Mouse (Mus musculus): ENCODE data around the gene Cic. TPM values are rescaled to one million over a fixed set of nuclear protein-coding genes. Genes with fewer than 3 reads are reported as not detected.
"Not testable (repeated sequence)": the region's sequence is repeated elsewhere in the genome, so short reads cannot be mapped to it uniquely, and the experiment has no call there.

Gene Cic
- polyA plus RNA-seq, 1 experiment, result 54.4 TPM

- no peak for DNase-seq (ENCODE audit: low read depth)
These were observed 24.1 kb upstream of the Cic start for GRCm38 (mm10) chr7:25243361-25243760.

DNA sequence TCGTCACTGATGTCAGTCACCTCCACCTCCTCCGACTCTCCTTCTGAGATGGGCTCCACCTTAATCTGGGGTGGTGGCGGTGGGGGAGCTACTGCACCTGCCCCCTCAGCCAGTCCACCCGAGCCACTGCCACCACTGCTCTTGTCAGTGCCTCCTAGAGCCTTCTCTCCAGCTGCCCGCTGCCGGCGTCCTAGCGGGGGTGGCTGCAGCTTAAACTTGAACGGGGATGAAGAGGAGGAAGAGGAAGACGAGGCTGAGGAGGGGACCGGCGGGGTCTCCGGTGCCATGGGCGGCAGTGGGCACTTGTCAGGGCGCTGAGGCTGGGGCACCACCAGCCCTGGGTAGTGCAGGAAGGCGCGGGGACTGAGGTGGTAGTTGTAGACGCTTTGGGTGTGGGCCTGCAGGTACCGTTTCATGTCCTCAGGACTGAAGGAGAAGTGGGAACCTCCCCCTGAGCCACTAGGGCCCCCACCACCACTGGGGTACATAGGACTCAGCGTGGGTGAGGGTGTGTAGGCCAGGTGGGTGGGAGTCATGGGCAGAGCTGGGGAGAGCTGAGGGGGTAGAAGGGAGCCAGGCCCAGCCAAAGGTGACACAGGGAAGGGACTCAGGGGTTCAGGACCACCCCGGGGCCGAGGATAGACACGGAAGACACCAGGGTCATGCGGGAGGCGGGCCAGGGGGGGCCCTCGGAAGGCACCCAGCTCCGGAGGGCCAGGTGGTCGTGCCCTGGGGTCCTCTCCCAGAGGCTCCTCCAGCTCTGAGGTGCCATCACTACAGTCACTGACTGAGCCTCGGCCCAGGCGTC lies 22.7 kb upstream of the Cic start:
- DNase-seq (ENCODE audit: low read depth), result no peak

GRCm38 (mm10) chr7:25246079-25246758 lies 21.3 kb upstream of the Cic start:
- no peak for DNase-seq (ENCODE audit: low read depth)

GRCm38 (mm10) chr7:25246759-25247137 lies 20.8 kb upstream of the Cic start:
- no peak for DNase-seq (ENCODE audit: low read depth)

- DNase-seq (ENCODE audit: low read depth), result no peak
These were observed 20.0 kb upstream of the Cic start for GRCm38 (mm10) chr7:25247498-25247897.

GRCm38 (mm10) chr7:25248018-25248647 lies 19.4 kb upstream of the Cic start:
- DNase-seq (ENCODE audit: low read depth), result no peak

DNA sequence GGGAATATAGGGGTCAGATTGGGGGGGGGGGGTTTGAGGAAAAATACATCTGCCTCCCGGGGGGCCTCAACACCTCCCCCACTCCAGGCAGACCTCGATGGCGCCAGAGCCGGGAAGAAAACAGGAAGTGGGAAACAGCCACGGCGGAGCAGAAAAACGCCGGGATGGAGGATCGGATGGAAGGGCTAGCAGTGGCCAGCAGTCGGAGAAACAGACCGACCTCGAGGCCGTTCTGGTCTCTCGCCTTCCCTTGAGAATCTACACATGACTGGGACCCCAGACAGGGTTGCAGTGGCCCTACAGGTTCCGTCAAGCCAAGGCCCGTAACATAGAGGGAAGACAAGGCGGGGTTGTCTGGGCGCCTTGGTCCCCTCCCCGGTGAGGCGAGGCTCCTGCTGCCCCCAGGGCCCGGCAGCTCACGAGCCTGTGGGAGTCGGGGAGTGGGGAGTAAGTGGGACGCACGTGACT lies 18.6 kb upstream of the Cic start:
- no peak for DNase-seq (ENCODE audit: low read depth)

GRCm38 (mm10) chr7:25249314-25250140 lies 18.0 kb upstream of the Cic start:
- no peak for DNase-seq (ENCODE audit: low read depth)

GRCm38 (mm10) chr7:25250141-25250972 lies 17.1 kb upstream of the Cic start, which contains the start of gene Erf:
Gene Erf, minus strand, starts transcription at chr7:25250761.
- no peak for DNase-seq (ENCODE audit: low read depth)

GRCm38 (mm10) chr7:25251071-25251791 lies 16.3 kb upstream of the Cic start:
- no peak for DNase-seq (ENCODE audit: low read depth)

DNA sequence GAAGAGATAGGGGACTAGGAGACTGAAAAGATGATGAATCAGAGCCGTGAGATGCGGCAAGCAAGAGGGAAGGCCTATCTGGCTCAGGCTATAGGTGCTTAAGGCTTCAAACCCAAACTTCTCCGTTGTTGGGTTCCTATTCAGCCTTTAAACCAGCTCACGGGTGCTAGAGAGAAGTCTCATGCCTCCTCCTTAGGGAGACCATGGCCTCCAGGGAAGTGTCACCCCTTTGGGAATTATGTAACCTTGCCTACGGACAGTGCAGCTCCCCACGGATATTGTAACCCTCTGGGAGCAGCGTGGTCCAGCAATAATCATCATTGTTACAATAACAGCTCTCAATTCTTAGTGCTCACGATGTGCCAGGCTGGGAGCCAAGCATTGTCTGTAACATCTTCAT lies 15.7 kb upstream of the Cic start:
- DNase-seq (ENCODE audit: low read depth), result no peak

GRCm38 (mm10) chr7:25261896-25262295 lies 5.6 kb upstream of the Cic start:
- DNase-seq (ENCODE audit: low read depth), result no peak

DNA sequence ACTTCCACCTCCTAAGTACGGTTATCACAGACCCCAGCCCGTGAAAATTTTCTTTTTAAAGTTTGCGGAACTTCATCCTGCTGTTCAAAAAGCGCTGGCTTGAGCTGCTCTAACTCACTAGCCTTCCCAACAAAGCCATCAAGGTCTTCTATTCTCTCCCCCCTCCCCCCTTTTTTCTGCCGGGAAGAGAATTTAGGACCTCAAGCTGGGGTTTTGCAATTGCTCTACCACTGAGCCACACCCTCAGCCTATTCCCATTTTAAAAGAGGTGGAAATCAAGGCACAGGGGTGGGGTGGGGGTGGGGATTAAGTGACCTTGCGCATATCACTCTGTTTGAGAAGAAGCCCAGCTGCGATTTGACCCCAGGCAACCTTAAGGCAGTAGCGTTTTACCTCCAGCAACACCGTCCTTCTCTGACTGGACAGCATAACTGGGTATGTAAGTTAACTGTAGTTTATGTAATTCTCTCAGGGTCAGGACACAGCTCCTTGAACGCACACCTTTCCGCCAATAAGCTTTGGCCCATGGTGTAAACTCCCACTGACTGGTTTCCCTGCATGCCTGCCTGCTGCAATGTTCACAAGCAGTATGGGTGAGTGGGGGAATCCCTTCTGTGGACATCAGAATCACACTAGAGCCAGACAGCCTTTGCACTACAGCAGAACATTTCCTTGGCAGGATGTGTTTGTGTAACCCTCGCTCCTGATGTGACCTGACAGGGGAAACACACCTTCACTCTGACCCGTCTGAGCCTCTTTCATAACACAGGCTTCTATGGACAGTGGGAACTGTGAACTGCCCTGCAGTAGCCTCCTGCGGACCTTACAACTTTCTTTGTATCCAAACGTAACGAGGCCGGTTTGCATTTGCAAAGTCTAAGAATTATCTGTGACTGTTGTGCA lies 3.3 kb upstream of the Cic start:
- DNase-seq (ENCODE audit: low read depth), result no peak

- not testable (repeated sequence) for DNase-seq (ENCODE audit: low read depth)
These were observed 1.8 kb upstream of the Cic start for GRCm38 (mm10) chr7:25265743-25266142.

DNA sequence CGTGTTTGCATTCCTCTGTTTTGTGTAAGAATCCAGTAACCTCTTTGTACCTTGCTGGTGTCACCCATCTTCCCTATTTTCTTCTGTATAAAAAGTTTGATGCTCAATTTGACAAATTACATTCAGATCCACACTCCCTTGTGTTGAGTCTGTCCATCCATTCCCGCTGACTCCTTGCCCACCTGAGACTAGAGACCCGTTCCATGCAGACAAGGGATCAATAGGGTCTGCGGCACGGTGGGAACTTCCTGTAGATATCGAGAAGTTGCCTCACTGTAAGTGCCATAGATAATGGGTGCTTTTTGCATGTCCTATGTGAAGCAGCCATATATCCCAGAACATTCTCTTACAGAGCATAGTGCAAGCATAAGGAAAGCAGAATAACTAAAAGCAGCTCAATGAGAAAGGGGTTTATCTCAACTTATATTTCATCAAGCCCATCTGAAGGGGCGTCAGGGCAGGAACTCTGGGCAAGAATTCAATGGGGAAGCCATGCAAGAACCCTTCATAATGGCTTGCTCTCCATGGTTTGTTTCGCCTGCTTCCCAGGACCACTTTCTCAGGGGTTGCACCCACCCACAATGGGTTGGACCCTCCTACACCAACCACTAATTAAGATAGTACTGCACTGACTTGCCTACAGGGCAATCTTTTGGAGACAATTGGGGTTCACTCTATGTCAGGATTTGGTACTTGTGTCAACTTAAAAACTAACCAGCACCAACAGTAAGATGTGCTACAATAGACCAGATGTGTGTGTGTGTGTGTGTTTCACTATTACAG lies 1.1 kb upstream of the Cic start:
- no peak for DNase-seq (ENCODE audit: low read depth)

- DNase-seq (ENCODE audit: low read depth), result peak; percentile 100
These were observed 403 bp downstream of the Cic start for GRCm38 (mm10) chr7:25267751-25268463.

DNA sequence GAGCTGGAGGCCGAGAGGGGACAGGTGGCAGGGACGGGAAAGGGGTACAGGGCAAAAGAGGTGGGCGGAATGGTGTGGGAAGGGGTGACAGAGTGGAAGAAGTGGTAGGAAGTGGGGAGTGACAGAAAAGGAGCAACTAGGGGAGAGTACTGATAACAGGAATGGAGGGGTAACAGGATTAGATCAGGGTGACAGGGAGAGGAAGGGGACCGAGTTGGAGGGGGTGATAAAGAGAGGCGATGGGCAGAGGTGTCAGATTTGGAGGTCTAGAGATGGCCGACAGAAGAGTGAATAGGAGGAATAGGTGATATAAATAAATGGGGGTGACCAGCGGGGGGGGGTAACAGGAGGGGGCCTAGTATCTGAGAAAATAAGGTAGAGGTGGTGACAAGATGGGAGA lies 1.1 kb downstream of the Cic start:
- DNase-seq (ENCODE audit: low read depth), result no peak

DNA sequence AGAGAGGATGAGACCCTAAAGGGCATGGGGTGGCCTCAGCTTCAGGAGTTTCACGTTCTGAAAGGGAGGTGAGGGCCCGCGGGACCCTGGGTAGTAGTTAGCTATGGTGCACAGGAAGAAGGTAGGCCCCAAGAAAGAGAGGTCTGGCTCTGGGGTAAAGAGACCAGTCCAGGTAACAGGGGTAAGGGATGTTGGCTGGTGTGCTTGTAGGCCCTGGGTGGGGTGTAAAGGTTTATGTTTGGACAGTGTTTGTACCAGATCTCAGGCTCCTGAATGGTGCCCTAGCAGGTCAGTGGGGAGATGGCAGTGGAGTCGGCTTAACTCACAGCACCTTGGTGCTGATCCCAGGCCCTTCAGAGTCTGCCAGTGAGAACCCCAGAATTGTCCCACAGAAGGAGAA lies 1.5 kb downstream of the Cic start:
- no peak for DNase-seq (ENCODE audit: low read depth)
